Mouse (Mus musculus): ENCODE results near the gene Tbc1d16.
A peak's percentile ranks its signal among the peaks of the same experiment; 100 is the strongest.
"Not testable (repeated sequence)": the region's sequence is repeated elsewhere in the genome, so short reads cannot be mapped to it uniquely, and the experiment has no call there.

Tbc1d16 gene

DNA sequence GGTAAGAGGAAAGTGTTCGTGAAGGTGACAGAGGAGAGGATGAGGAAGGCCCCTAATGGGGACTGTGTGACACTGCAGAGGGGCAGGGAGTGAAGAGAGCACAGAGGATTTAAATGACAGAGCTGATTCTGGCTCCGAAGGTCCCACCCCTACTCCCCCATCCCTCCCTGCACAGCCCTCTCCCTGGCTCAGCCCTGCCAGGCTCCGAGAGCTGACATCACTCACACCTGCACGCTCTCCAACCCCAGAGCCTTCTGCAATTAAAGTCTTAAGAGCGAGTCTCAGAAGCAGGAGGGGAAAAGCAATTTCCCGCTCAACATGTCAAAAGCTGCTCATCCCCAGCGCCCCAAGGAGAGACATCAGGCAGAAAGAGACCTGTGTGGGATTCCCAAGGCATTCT, 109.4 kb downstream of the Tbc1d16 start:
- DNase-seq (ENCODE audit: low spot score in 2 of 2) = no peak

DNA sequence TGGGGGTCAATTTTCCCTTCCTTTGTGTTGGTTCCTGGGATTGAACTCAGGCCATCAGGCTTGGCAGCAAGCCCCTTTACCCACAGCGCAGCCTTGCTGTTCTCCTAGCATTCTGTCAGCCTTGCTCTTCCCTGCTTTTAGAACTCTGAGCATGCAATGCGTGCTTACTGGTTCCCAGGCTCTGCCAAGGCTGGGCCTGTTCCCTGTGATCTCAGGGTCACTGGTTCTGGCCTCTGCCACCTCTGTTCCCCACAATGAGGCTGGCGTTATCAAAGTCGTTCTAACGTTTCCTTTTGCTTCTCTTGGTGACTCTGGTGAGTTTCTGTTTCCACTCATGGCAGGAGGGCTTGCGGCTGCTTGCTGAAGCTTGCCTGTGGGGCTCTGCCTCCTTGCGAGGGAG, 110.4 kb downstream of the Tbc1d16 start:
- DNase-seq (ENCODE audit: low spot score in 2 of 2) = no peak

DNA sequence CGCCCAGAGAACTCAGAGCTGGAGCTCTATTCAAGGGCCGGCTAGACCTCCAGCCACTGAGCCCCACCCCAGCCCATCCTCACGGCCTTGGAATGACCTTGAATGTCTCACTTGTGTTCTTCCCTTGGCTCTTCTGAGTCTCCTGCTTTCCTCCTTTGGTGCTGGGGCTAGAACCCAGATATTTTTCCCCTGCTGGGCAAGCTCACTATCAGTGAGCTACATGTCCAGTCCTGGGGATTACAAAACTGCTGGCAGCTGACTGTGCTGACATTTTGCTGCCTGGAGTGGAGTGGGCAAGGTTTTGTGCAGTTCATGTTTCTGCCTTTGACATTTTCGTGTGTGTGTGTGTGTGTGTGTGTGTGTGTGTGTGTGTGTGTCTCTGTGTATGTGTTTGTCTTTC, 111.3 kb downstream of the Tbc1d16 start:
- DNase-seq (ENCODE audit: low spot score in 2 of 2) = no peak

DNA sequence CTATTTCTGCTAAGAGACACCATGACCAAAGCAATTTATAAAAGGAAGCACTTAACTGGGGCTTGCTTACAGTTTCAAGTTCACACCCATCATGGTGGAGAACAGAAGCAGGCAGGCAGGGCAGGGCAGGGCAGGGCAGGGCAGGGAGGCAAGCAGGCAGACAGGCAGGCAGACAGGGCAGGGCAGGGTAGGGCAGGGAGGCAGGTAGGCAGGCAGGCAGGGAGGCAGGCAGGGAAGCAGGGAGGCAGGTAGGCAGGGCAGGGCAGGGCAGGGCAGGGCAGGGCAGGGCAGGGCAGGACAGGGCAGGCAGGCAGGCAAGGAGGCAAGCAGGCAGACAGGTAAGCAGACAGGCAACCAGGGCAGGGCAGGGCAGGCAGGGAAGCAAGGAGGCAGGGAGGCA, 115.6 kb downstream of the Tbc1d16 start:
- DNase-seq (ENCODE audit: low spot score in 2 of 2) = no peak

DNA sequence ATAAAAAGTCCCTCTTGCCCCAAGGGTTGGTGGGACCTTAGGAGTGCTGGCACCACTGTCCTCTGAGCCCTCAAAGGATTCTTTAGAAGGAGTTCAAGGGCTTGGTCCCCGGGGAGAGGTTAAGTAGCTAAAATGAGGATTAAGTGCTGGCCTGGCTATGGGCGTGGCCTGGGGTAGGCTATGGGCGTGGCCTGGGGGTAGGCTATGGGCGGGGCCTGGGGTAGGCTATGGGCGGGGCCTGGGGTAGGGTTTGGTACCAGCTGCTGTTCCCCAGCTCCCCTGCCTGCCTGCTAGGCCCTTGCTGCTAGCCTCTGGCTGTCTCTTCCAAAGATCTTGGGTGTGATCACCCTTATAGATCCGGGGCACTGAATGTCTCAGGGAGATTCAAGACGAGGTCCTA, 117.0 kb downstream of the Tbc1d16 start:
- peak; percentile 66 to 82 for DNase-seq (ENCODE audit: low spot score in 2 of 2)

DNA sequence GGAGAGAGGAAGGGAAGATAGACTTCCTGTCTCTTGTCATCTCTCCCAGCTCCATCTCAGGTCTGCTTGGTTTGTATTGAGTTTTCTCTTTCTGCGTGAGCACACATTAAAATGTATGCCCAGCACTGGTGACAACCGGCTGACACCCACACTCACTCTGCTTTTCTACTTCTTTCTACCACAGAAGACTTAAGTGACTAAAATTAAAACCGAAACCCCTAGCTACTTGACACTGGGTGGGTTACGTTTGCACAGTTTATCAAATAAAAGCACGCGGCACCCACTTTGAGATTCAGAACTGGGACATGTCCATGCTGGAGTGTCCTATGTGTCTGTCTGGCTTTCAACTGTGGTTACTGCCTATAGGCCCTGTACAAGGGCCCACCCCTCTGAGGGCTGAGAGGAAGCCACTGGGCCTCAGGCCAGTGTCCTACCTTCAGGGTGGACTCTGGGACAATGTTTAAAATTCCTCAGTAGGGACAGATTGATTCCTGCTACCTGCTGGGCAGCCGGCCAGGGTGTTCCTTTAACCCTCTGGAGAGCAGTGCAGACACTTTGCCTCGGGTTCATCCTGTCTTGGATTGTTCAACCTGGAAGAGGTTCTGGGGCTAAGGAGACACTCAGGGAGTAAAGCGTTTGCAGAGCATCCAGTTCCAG, 118.8 kb downstream of the Tbc1d16 start:
- DNase-seq (ENCODE audit: low spot score in 2 of 2) = no peak

DNA sequence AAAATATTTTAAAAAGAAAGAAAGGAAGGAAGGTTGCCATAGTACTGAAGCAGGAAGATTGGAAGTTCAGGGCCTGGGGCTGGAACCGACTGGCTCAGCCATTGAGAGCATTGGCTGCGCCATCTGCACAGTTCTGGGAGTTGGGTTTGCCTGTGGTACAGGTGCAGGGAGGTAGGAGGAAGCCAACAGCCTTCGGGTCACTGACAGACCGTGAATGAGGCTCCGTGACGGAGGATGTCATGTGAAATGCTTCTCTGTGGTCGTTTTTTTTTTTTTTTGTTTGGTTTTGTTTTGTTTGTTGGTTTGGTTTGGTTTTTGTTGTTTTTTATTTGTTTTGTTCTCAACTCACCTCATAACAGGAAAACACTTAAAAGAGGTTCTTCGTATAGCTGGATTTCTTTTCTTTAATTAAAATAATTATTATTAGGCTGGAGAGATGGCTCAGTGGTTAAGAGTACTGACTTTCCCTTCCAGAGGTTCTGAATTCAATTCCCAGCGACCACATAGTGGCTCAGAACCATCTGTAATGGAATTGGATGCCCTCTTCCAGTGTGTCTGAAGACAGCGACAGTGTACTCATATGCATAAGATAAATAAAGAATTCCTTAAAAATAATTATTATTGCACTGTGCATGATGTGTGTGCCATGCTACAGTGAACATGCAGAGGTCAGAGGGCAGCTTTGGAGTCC, 119.6 kb downstream of the Tbc1d16 start:
- DNase-seq (ENCODE audit: low spot score in 2 of 2) = no peak

DNA sequence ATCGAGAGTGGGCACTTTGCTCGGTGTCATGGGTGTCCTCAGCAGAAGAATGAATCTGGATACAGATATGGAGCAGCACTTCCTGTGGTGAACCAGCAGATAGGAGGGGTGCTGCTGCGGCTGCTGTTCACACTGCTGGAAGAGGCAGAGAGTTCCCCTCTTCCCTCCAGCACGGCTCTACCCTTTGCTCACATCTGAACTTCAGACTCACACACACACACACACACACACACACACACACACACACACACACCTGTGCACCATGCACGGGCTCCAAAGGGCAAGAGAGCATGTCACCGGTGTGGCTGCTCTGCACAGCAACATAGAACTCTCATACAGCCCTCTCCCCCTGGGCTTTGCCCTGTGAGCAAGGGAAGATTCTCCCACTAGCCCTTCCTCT, 122.0 kb downstream of the Tbc1d16 start:
- no peak for DNase-seq (ENCODE audit: low spot score in 2 of 2)

DNA sequence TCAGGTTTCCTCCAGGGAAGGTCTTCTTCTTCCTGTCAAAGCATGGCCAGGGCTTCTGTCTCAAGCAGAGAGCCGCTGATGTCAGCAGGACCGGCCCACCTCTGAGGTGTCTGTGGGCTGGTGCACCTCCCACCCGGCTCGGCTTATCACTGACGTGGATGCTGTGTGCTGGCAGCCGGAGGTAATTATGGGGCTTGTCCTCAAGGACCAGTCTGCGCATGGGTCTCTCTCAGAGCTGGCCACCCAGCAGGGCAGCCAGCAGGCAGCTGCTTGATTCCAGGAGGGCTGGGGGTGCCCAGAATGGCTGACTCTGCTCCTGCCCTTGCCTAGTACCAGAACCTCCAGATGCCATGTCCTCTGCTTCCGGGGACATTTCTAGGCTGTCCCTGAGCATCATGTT, 122.6 kb downstream of the Tbc1d16 start:
- DNase-seq (ENCODE audit: low spot score in 2 of 2) = no peak

DNA sequence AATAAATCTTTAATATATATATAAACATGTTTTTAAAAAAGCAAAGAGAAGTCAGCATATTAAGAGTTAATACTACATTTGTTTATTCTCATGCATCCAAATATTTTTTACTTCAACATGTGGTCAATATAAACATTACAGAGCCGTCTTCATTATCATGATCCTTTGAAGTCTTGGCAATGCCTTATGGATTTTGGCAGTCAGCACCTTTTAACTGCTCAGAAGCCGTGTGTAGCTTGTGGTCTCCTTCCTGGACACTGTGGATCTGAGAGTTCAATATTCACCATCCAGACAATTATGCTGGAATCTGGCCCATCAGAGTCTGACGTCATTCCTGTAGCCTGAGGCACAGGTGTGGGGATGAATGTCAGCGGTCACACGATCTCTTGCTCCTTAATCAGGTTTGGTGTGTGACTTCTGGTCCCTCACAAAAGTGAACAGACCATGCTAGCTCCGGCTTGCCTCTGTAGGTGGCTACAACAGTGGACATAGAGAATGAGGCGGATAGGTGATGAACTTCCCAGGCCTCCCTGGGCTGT, 123.2 kb downstream of the Tbc1d16 start:
- no peak for DNase-seq (ENCODE audit: low spot score in 2 of 2)

DNA sequence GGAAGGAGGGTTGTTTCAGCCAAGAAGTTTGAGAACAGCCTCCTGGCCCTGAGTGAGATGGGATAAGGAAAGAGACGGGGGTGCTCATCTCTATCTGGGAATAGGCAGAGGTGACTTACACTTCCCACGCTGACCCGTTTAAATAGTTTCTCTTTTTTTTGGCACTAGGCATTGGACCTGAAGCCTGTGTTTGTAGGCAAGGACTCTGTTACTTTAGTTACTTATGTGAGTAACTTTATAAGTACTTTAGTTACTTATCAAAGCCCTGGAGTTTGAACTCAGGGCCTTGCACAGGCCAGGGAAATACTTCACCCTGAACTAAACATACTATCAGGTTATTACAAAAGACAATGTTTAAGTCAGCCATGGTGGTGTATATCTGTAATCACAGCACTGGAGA, 124.3 kb downstream of the Tbc1d16 start:
- DNase-seq (ENCODE audit: low spot score in 2 of 2) = no peak

DNA sequence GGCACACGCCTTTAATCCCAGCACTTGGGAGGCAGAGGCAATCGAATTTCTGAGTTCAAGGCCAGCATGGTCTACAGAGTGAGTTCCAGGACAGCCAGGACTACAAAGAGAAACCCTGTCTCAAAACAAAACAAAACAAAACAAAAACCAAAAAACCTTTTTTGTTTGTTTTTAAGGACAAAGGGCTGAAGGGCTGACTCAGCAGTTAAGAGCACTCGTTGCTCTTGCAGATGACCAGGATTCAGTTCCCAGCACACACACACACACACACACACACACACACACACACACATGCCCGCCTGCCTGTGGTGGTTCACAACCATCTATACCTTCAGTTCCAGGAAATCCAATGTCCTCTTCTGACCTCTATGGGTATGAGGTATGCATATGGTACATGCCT, 127.9 kb downstream of the Tbc1d16 start:
- DNase-seq (ENCODE audit: low spot score in 2 of 2) = not testable (repeated sequence)

DNA sequence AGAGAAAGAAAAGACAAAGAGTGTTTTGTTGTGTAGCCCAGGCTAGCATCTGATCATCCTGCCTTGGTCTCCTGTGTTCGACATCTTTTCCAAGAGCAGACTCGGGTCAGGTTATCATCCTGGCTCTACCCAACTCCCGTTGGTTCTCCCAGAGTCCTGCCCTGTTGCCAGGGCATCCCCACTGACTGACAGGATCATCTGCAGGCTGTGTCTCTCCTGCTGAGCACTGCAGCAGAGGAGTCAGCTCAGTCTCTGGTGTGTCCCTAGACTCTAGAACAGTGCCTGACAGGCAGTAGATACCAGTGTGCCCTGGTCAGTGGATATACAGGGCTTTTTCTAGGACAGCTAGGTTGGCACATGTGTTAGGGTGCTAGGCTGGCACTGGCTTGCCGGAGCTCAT, 130.1 kb downstream of the Tbc1d16 start:
- no peak for DNase-seq (ENCODE audit: low spot score in 2 of 2)

DNA sequence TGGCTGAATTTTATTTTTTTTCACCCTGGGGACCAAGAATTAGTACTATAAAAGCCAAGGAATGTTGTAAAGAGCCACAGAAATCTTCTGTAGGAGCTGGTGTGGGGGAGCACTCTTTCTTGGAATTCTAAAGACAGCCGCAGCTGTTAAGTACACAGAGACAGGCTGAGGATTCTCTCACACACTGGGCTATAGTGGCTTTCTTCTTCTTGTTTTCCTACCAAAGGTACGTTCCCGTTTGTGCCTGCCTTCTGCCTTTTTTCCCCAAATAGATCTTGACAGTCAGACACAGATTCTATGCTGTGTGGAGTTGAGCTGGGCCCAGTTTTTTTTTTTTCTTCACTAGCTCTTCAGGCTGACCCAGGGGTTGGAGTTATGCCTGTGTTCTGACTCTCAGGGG, 132.9 kb downstream of the Tbc1d16 start:
- no peak for DNase-seq (ENCODE audit: low spot score in 2 of 2)

DNA sequence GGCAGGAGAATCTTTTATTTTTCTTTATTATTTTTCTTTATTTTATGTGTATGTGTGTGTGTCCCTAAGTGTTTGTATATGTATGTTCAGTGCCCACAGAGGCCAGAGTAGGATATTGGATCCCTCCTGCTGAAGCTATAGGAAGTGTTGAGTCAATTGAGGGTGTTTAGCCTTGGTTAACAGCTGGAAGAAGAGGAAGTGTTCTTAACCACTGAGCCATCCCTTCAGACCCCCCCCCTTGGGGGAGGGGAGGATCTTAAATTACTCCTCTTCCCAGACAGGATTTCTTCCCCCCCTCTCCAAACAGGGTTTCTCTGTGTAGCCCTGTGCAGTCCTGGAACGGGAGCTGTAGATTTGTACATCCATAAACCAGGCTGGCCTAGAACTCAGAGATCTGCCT, 135.0 kb downstream of the Tbc1d16 start:
- DNase-seq (ENCODE audit: low spot score in 2 of 2) = no peak

All from spleen, postnatal 4 days (tissue).